Mouse (Mus musculus): ENCODE results near the gene Cd300lg.

DNA sequence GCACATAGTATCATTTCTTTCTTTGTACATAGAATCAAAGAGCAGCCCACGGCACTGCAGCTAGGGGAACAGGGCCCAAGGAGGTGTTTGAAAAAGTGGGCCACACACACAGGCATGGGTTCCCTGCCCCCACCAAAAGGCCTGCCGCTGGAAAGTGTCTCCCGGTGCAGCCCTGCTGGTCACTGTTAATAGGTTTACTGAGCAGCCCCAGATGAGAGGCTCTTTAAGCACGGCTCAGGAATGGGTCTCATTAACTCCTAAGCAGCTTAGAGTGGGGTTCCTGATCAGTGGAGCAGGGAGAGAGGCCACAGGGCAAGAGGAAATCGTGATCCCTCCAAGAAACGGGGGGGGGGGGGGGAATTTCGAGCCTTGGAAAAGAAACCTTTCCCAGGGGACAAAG lies 42.9 kb downstream of the Cd300lg start:
- no peak for TF ChIP-seq CTCF (IDR thresholded peaks at IDR 0.05; ENCODE audit: low read depth, low read length)
- no peak for TF ChIP-seq EP300 (IDR thresholded peaks at IDR 0.05; ENCODE audit: insufficient read depth, low read depth, low read length)

Measured in ES-Bruce4 (cell line).